Mouse (Mus musculus): ENCODE measurements around the gene Pomp. TPM values are rescaled to one million over a fixed set of nuclear protein-coding genes. Genes with fewer than 3 reads are reported as not detected.

The Pomp gene
- polyA plus RNA-seq, 1 experiment from 2014 or later = 481 TPM

- peaks cover 17% of the 10 kb centered on the region for H3K4me1 ChIP-seq
- no peak for ATAC-seq (replicated peaks; ENCODE audit: low FRiP score)
- no peaks in the 10 kb centered on the region for H3K9me3 ChIP-seq (replicated peaks)
- 74% methylated on average over 5 of the region's 5 CpGs for WGBS
- H3K27me3 ChIP-seq = peaks cover 2% of the 10 kb centered on the region; the same call in 1 of the 2 replicates
- no peak overlapping the region for H3K4me2 ChIP-seq
- no peak overlapping the region for H3K4me3 ChIP-seq (replicated peaks)
- no peak overlapping the region for H3K9ac ChIP-seq
- H3K27ac ChIP-seq = no peak overlapping the region
- no peaks in the 10 kb centered on the region for H3K36me3 ChIP-seq
These were observed 51.5 kb downstream of the Pomp start for GRCm38 (mm10) chr5:147911744-147912143.

- peaks cover 17% of the 10 kb centered on the region for H3K4me1 ChIP-seq
- no peaks in the 10 kb centered on the region for H3K9me3 ChIP-seq (replicated peaks)
- H3K36me3 ChIP-seq = no peaks in the 10 kb centered on the region
- 14% methylated on average over 14 of the region's 14 CpGs for WGBS
- no peak overlapping the region for H3K9ac ChIP-seq
- H3K4me2 ChIP-seq = peak overlapping the region; percentile 38
- H3K27ac ChIP-seq = peak overlapping the region; percentile 59
- no peak overlapping the region for H3K4me3 ChIP-seq (replicated peaks)
- H3K27me3 ChIP-seq = peaks cover 2% of the 10 kb centered on the region; the same call in 1 of the 2 replicates
- peak; percentile 83 for ATAC-seq (replicated peaks; ENCODE audit: low FRiP score)
These were observed 53.1 kb downstream of the Pomp start for GRCm38 (mm10) chr5:147913241-147913842.

GRCm38 (mm10) chr5:147915038-147915566 is 54.8 kb downstream of the Pomp start:
- Histone ChIP-seq H3K9me3 (replicated peaks) (no peaks in the 10 kb centered on the region), H3K9ac (no peak overlapping the region), H3K4me3 (replicated peaks) (no peak overlapping the region), H3K27ac (0 out of 2 replicates have a peak overlapping the region, but pooled peaks have one; percentile 42), H3K4me2 (no peak overlapping the region), H3K4me1 (peaks cover 17% of the 10 kb centered on the region), H3K36me3 (no peaks in the 10 kb centered on the region), H3K27me3 (peaks cover 2% of the 10 kb centered on the region; the same call in 1 of the 2 replicates)
- 50% methylated on average over 6 of the region's 6 CpGs for whole genome bisulfite sequencing
- ATAC-seq (replicated peaks; ENCODE audit: low FRiP score) = no peak

GRCm38 (mm10) chr5:147916171-147916570 is 55.9 kb downstream of the Pomp start:
- Histone ChIP-seq H3K4me2 (no peak overlapping the region), H3K27me3 (no peaks in the 10 kb centered on the region), H3K27ac (no peak overlapping the region), H3K4me3 (replicated peaks) (no peak overlapping the region), H3K9me3 (replicated peaks) (no peaks in the 10 kb centered on the region), H3K9ac (no peak overlapping the region), H3K36me3 (no peaks in the 10 kb centered on the region), H3K4me1 (peaks cover 17% of the 10 kb centered on the region)
- 85% methylated on average over 9 of the region's 9 CpGs for WGBS
- ATAC-seq (replicated peaks; ENCODE audit: low FRiP score) = no peak

GRCm38 (mm10) chr5:147918044-147918846 is 58.0 kb downstream of the Pomp start:
- H3K36me3 ChIP-seq = no peaks in the 10 kb centered on the region
- H3K27me3 ChIP-seq = no peaks in the 10 kb centered on the region
- peaks cover 12% of the 10 kb centered on the region for H3K4me1 ChIP-seq
- no peak overlapping the region for H3K4me2 ChIP-seq
- H3K27ac ChIP-seq = peak overlapping the region; percentile 51; the same call in 1 of the 2 replicates
- 68% methylated on average over 17 of the region's 17 CpGs for WGBS
- ATAC-seq (replicated peaks; ENCODE audit: low FRiP score) = no peak
- H3K9me3 ChIP-seq (replicated peaks) = no peaks in the 10 kb centered on the region
- no peak overlapping the region for H3K4me3 ChIP-seq (replicated peaks)
- no peak overlapping the region for H3K9ac ChIP-seq

- Histone ChIP-seq H3K4me1 (no peaks in the 10 kb centered on the region), H3K4me3 (replicated peaks) (no peak overlapping the region), H3K9me3 (replicated peaks) (no peaks in the 10 kb centered on the region), H3K9ac (no peak overlapping the region), H3K36me3 (no peaks in the 10 kb centered on the region), H3K4me2 (no peak overlapping the region), H3K27me3 (no peaks in the 10 kb centered on the region), H3K27ac (no peak overlapping the region)
- 70% methylated on average over 5 of the region's 5 CpGs for WGBS
- ATAC-seq (replicated peaks; ENCODE audit: low FRiP score) = no peak
These were observed 64.4 kb downstream of the Pomp start for GRCm38 (mm10) chr5:147924621-147925020.

Other genes with a start within 250 kb of the Pomp start
- gene Flt1, start 134.4 kb upstream of the Pomp start, polyA plus RNA-seq (2015; fragmentation: Nextera tagmentation; extraction: Ambion mirVana) = 17.5 and 19.4 TPM in 2 replicates
- 2.3 and 2.5 TPM in 2 replicates for gene Slc46a3, start 34.4 kb downstream of the Pomp start, polyA plus RNA-seq (2015; fragmentation: Nextera tagmentation; extraction: Ambion mirVana)
- gene Mtus2, start 96.9 kb downstream of the Pomp start, polyA plus RNA-seq (2015; fragmentation: Nextera tagmentation; extraction: Ambion mirVana) = 3.6 and 3.9 TPM in 2 replicates

Measured in kidney, embryonic 15.5 days (tissue).